Mouse (Mus musculus) testis, adult 2 months (tissue): ENCODE data around the gene Polr2a. TPM values are rescaled to one million over a fixed set of nuclear protein-coding genes. Genes with fewer than 3 reads are reported as not detected.
"Not testable (repeated sequence)": the region's sequence is repeated elsewhere in the genome, so short reads cannot be mapped to it uniquely, and the experiment has no call there.

Experiments used
- H3K27ac ChIP-seq: fragments of 200-500 bp; 2 replicates; pipeline ENCODE4 v1.5.1; 2012; ENCODE audit warnings: low read depth, low read length; ENCODE audit not compliant: control insufficient read depth, insufficient read depth
- H3K27me3 ChIP-seq: fragments of 200-500 bp; 2 replicates; pipeline ENCODE4 v1.6.1; 2012; ENCODE audit warnings: mild to moderate bottlenecking, low read length, moderate library complexity; ENCODE audit not compliant: control insufficient read depth, insufficient read depth
- H3K36me3 ChIP-seq: fragments of 200-500 bp; 2 replicates; pipeline ENCODE4 v1.6.1; 2012; ENCODE audit warnings: mild to moderate bottlenecking, low read length; ENCODE audit not compliant: control insufficient read depth, insufficient read depth
- H3K4me1 ChIP-seq: fragments of 200-500 bp; 2 replicates; pipeline ENCODE4 v1.6.1; 2012; ENCODE audit warnings: low read length; ENCODE audit not compliant: control insufficient read depth, insufficient read depth
- H3K4me3 ChIP-seq: fragments of 200-500 bp; 2 replicates; pipeline ENCODE4 v1.5.1; 2012; ENCODE audit warnings: low read depth, mild to moderate bottlenecking, low read length, moderate library complexity, mixed read lengths; ENCODE audit not compliant: control insufficient read depth
- CTCF ChIP-seq: fragments of 200-500 bp; IDR thresholded peaks from 2 replicates; pipeline ENCODE4 v1.5.1; 2012; ENCODE audit warnings: low read depth, mild to moderate bottlenecking, inconsistent platforms, low read length, moderate library complexity; ENCODE audit not compliant: control insufficient read depth, insufficient read depth, insufficient replicate concordance
- POLR2A ChIP-seq: fragments of 200-500 bp; IDR thresholded peaks from 2 replicates; pipeline ENCODE4 v1.6.1; 2012; ENCODE audit warnings: low read depth, mild to moderate bottlenecking, inconsistent platforms, low read length, moderate library complexity; ENCODE audit not compliant: control insufficient read depth
- polyA plus RNA-seq: library from polyadenylated mRNA; depleted of rRNA; stranded (reverse); fragments of >200 nt; gene quantifications from 2 replicates; pipeline ENCODE4 v1.2.3, GENCODE M21; 2012

The Polr2a gene
- polyA plus RNA-seq, 1 experiment = 75.8 TPM

- Histone ChIP-seq H3K27me3 (no peaks in the 10 kb centered on the region), H3K4me3 (no peak overlapping the region), H3K4me1 (peaks cover 2% of the 10 kb centered on the region), H3K36me3 (no peaks in the 10 kb centered on the region), H3K27ac (no peak overlapping the region)
- TF ChIP-seq POLR2A = no peak
- no peak for TF ChIP-seq CTCF
These were observed 54.4 kb downstream of the Polr2a start for GRCm38 (mm10) chr11:69703814-69704612.

GRCm38 (mm10) chr11:69703381-69703780, 55.1 kb downstream of the Polr2a start:
- H3K4me3 ChIP-seq, H3K27me3 ChIP-seq, H3K4me1 ChIP-seq, H3K27ac ChIP-seq, H3K36me3 ChIP-seq: not testable (repeated sequence)

GRCm38 (mm10) chr11:69702886-69703285, 55.6 kb downstream of the Polr2a start:
- H3K4me3 ChIP-seq, H3K27ac ChIP-seq, H3K4me1 ChIP-seq, H3K36me3 ChIP-seq, H3K27me3 ChIP-seq: not testable (repeated sequence)

GRCm38 (mm10) chr11:69699595-69699994, 58.8 kb downstream of the Polr2a start:
- Histone ChIP-seq H3K4me3 (no peak overlapping the region), H3K27ac (no peak overlapping the region), H3K27me3 (no peaks in the 10 kb centered on the region), H3K36me3 (no peaks in the 10 kb centered on the region), H3K4me1 (peaks cover 9% of the 10 kb centered on the region)
- TF ChIP-seq CTCF = no peak
- no peak for TF ChIP-seq POLR2A

GRCm38 (mm10) chr11:69698574-69698973, 59.9 kb downstream of the Polr2a start:
- no peaks in the 10 kb centered on the region for H3K36me3 ChIP-seq
- TF ChIP-seq POLR2A = no peak
- peak; percentile 42; the same call in 1 of the 2 replicates for TF ChIP-seq CTCF
- no peak overlapping the region for H3K4me3 ChIP-seq
- no peaks in the 10 kb centered on the region for H3K27me3 ChIP-seq
- peaks cover 7% of the 10 kb centered on the region for H3K4me1 ChIP-seq
- no peak overlapping the region for H3K27ac ChIP-seq

GRCm38 (mm10) chr11:69697396-69697795, 61.0 kb downstream of the Polr2a start:
- Histone ChIP-seq H3K27ac (no peak overlapping the region), H3K36me3 (no peaks in the 10 kb centered on the region), H3K4me1 (peaks cover 7% of the 10 kb centered on the region), H3K27me3 (no peaks in the 10 kb centered on the region), H3K4me3 (no peak overlapping the region)
- no peak for TF ChIP-seq CTCF
- no peak for TF ChIP-seq POLR2A

GRCm38 (mm10) chr11:69695361-69696181, 62.9 kb downstream of the Polr2a start, which contains the start of the genes Tnfsf12 and Tnfsfm13:
Gene Tnfsf12 (minus strand): TSS chr11:69695849.
Gene Tnfsfm13 (minus strand): TSS chr11:69696098.
- peak within 1 kb of the TSS; percentile 76 for H3K4me3 ChIP-seq
- TF ChIP-seq CTCF (no peak), POLR2A (peak; percentile 26; the same call in 1 of the 2 replicates)
- H3K36me3 ChIP-seq = no peaks in the 10 kb centered on the region
- peak within 1 kb of the TSS; percentile 76 for H3K27ac ChIP-seq
- no peaks in the 10 kb centered on the region for H3K27me3 ChIP-seq
- H3K4me1 ChIP-seq = peaks cover 7% of the 10 kb centered on the region
